Mouse (Mus musculus) MN1 (cell line): ENCODE measurements around the gene Plcb2.

Experiments
- DNase-seq: peaks from one replicate; pipeline ENCODE4 v3.0.0-alpha.2; 2016; ENCODE audit warnings: low spot score

Gene Plcb2

GRCm38 (mm10) chr2:118685088-118685487 is 43.1 kb downstream of the Plcb2 start:
- DNase-seq = no peak

- no peak for DNase-seq
Measured at GRCm38 (mm10) chr2:118682544-118683260, 45.5 kb downstream of the Plcb2 start.

- no peak for DNase-seq
Measured at GRCm38 (mm10) chr2:118680926-118681325, 47.3 kb downstream of the Plcb2 start.

GRCm38 (mm10) chr2:118679577-118679976 is 48.7 kb downstream of the Plcb2 start:
- no peak for DNase-seq

GRCm38 (mm10) chr2:118677817-118678216 is 50.4 kb downstream of the Plcb2 start:
- no peak for DNase-seq

- no peak for DNase-seq
Measured at GRCm38 (mm10) chr2:118676839-118677741, 51.1 kb downstream of the Plcb2 start.

- no peak for DNase-seq
Measured at GRCm38 (mm10) chr2:118674500-118674899, 53.7 kb downstream of the Plcb2 start.

GRCm38 (mm10) chr2:118673686-118674465 is 54.4 kb downstream of the Plcb2 start:
- no peak for DNase-seq

- DNase-seq = no peak
Measured at GRCm38 (mm10) chr2:118671728-118672127, 56.5 kb downstream of the Plcb2 start.

GRCm38 (mm10) chr2:118669785-118670184 is 58.5 kb downstream of the Plcb2 start:
- DNase-seq = no peak

- DNase-seq = no peak
Measured at GRCm38 (mm10) chr2:118669245-118669644, 59.0 kb downstream of the Plcb2 start.

- DNase-seq = no peak
Measured at GRCm38 (mm10) chr2:118667181-118667580, 61.1 kb downstream of the Plcb2 start.

- DNase-seq = no peak
Measured at GRCm38 (mm10) chr2:118665616-118666015, 62.6 kb downstream of the Plcb2 start.

GRCm38 (mm10) chr2:118664975-118665516 is 63.2 kb downstream of the Plcb2 start:
- DNase-seq = no peak

- peak; percentile 54 for DNase-seq
Measured at GRCm38 (mm10) chr2:118663804-118664766, 64.2 kb downstream of the Plcb2 start.

- DNase-seq = peak; percentile 71
Measured at GRCm38 (mm10) chr2:118662902-118663803, 65.1 kb downstream of the Plcb2 start, which contains the start of gene Pak6. Pak6 (plus strand) TSS chr2:118663303.

GRCm38 (mm10) chr2:118661891-118662290 is 66.3 kb downstream of the Plcb2 start:
- DNase-seq = no peak

- DNase-seq = peak; percentile 73
Measured at GRCm38 (mm10) chr2:118659998-118660452, 68.2 kb downstream of the Plcb2 start.

GRCm38 (mm10) chr2:118659493-118659892 is 68.7 kb downstream of the Plcb2 start:
- DNase-seq = peak; percentile 34

GRCm38 (mm10) chr2:118659077-118659476 is 69.2 kb downstream of the Plcb2 start:
- DNase-seq = peak; percentile 68
